Mouse (Mus musculus): Measurements from ENCODE around the gene Hcfc1.

GRCm38 (mm10) chrX:73892833-73893232, 73.3 kb downstream of the Hcfc1 start:
- no peak for TF ChIP-seq CTCF (conservative IDR thresholded peaks at IDR 0.05; ENCODE audit: insufficient read depth, insufficient read length, low read depth, low read length)
- no peak for TF ChIP-seq POLR2A (IDR thresholded peaks at IDR 0.05; ENCODE audit: low read depth, low read length)
